16 mouse cellular contexts compared by ENCODE assay signal in the genomic region with DNA sequence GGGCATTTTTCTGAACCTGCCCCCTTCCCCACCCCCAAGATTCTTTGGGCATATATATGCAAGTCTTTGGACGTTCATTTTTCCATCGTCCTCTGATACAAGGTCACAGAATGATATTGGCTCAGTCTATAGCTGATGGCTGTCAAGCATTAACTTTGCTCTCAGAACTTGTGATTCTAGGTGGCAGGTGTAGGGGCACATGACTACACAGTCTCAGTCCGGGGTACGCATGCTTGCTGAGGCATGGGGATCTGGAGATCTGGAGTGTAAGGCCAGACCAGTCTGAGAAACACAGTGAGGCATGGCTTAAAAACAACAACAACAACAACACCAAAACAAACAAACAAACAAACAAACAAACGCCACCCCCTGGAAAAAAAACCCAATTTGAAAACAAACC.
"Had no signal": no experiment of that assay in that cellular context is flagged by ENCODE, and none has a peak within 500 bp of the region (broad histone marks: within the 10 kb centered on the region; RNA-seq: fewer than 3 reads in every experiment).

No protein-coding gene starts in this region.

- H3K4me2 ChIP-seq: limb, embryonic 12.5 days; limb, embryonic 15.5 days; liver, embryonic 11.5 days; lung, embryonic 15.5 days; midbrain, embryonic 11.5 days had no signal

- H3K9ac ChIP-seq: limb, embryonic 12.5 days; limb, embryonic 15.5 days; liver, embryonic 14.5 days; liver, postnatal 0 days; lung, embryonic 15.5 days had no signal

- H3K27ac ChIP-seq: hindbrain, postnatal 0 days; liver, embryonic 14.5 days; stomach, postnatal 0 days had no signal

- H3K27me3 ChIP-seq: limb, embryonic 12.5 days; limb, embryonic 15.5 days; lung, embryonic 15.5 days had no signal

- DNase-seq: layer of hippocampus, postnatal 36 days; left cerebral cortex, postnatal 4 days; liver, postnatal 0 days; midbrain, embryonic 14.5 days; right cerebral cortex, postnatal 4 days; thymus, adult 2 months; thymus, postnatal 14 days; thymus, postnatal 4 days had no signal

- ATAC-seq: hindbrain, postnatal 0 days had no signal

- H3K36me3 ChIP-seq: limb, embryonic 12.5 days; limb, embryonic 15.5 days; lung, embryonic 15.5 days had no signal

- H3K9me3 ChIP-seq: limb, embryonic 12.5 days; limb, embryonic 15.5 days; lung, embryonic 15.5 days had no signal

- H3K4me3 ChIP-seq: limb, embryonic 12.5 days; limb, embryonic 15.5 days; lung, embryonic 15.5 days had no signal
